Mouse (Mus musculus) embryonic fibroblast, embryonic 13.5 days (primary cell): Measurements from ENCODE around the gene Klf9.

Experiments used
- CTCF ChIP-seq: IDR thresholded peaks from 2 replicates; pipeline ENCODE4 v1.5.1; 2011; ENCODE audit warnings: mild to moderate bottlenecking, control low read depth, low read length, moderate library complexity, borderline replicate concordance; ENCODE audit not compliant: insufficient read depth
- POLR2A ChIP-seq: IDR thresholded peaks from 2 replicates; pipeline ENCODE4 v1.6.1; 2011; ENCODE audit warnings: low read depth, mild to moderate bottlenecking, control low read depth, low read length, moderate library complexity

- TF ChIP-seq CTCF: no peak
- TF ChIP-seq POLR2A: no peak
These were observed 1.1 kb upstream of the Klf9 start for GRCm38 (mm10) chr19:23139756-23140470.
